Mouse (Mus musculus): ENCODE measurements around the gene Gm21974. TPM values are rescaled to one million over a fixed set of nuclear protein-coding genes. Genes with fewer than 3 reads are reported as not detected.
"Not testable (repeated sequence)": the region's sequence is repeated elsewhere in the genome, so short reads cannot be mapped to it uniquely, and the experiment has no call there.

Gene Gm21974
- polyA plus RNA-seq, 1 experiment from 2014 or later, result not detected

DNA sequence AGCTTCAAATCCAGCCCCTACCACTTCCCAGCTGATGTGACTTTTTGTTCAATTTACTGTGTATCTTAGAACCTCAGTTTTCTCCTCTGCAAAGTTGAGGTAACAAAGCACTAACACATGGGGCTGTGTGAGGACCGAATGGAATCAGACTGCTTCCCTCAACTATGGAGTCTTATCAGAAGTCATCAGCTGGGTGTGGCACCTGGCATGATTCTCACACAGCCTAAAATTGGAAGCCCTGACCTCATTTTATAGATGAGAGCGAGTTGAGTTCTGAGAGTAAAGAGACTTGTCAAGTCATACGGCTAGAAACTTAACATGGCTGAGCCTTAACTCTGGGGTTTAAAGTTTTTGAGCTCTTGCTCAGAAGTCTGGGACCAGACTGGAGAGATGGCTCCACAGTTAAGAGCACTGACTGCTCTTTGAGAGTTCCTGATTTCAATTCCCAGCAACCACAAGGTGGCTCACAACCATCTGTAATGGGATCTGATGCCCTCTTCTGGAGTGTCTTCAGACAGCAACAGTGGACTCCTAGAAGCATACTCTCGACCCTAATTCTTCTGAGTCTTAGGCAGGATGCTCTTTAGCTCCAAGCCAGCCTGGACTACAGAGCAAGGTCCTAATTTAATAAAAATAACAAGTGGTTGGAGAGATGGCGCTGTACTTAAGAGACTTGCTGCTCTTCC lies 25.0 kb downstream of the Gm21974 start:
- peaks cover 56% of the 10 kb centered on the region for H3K36me3 ChIP-seq (ENCODE audit: poor library complexity, severe bottlenecking)
- H3K27me3 ChIP-seq, result no peaks in the 10 kb centered on the region
- H3K27ac ChIP-seq, result no peak overlapping the region
- no peak for ATAC-seq
- H3K9ac ChIP-seq, result no peak overlapping the region
- no peaks in the 10 kb centered on the region for H3K9me3 ChIP-seq (replicated peaks)
- H3K4me3 ChIP-seq, result no peak overlapping the region
- H3K4me2 ChIP-seq, result no peak overlapping the region
- peaks cover 19% of the 10 kb centered on the region for H3K4me1 ChIP-seq
- 82% methylated on average over 5 of the region's 5 CpGs for WGBS

DNA sequence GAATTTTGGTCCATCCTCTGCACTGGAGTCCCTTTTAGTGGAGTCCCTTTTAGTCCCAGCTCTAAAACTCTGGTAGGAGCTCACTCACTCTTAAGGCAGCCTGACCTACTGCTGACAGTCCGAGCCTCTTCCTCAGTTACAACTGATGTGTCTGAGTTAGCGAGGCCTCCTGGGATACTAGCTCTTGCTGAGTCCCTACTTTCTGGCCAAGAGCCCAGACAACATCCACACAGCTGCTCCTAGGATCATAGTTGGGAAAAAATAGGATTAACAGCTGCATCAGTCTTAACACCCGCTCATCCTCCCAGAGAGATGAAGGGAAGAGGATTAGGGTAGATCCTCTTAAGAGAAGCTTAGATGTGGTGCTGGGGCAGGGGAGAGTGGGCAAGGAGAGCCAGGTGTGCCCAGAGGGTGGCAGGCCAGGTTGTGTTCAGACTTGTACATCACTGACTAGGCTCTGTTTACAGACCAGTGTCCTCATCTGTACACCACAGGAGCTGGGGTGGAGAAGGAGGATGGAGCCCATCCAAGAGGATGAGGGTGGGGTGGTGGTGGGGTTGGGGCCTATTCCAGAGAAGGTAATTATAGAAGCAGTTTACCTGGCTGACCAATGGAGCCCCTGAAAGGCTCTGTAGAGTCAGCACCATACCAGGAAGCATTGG lies 26.0 kb downstream of the Gm21974 start:
- H3K36me3 ChIP-seq (ENCODE audit: poor library complexity, severe bottlenecking), result peaks cover 66% of the 10 kb centered on the region
- peaks cover 15% of the 10 kb centered on the region for H3K4me1 ChIP-seq
- no peak overlapping the region for H3K4me3 ChIP-seq
- ATAC-seq, result no peak
- no peak overlapping the region for H3K4me2 ChIP-seq
- no peaks in the 10 kb centered on the region for H3K9me3 ChIP-seq (replicated peaks)
- H3K9ac ChIP-seq, result no peak overlapping the region
- 0 out of 2 replicates have a peak overlapping the region, but pooled peaks have one; percentile 44 for H3K27ac ChIP-seq
- 69% methylated on average over 3 of the region's 3 CpGs for WGBS
- no peaks in the 10 kb centered on the region for H3K27me3 ChIP-seq

DNA sequence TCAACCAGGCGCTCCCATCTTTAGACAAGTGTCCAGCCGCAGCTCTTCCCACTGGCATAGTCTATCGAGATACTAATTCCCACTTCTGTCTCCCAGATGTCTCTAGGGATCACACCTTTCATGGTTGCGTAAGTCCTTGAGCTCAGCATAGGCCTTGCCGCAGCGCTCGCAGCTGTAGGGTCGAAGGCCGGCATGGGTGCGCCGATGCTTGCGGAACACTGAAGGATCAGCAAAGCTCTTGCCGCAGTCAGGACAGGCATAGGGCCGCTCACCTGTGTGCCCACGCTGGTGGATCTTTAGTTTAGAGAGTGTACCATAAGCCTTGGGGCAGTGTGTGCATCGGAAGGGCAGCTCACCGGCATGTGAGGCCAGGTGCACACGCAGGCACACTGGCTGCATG lies 27.6 kb downstream of the Gm21974 start:
- H3K36me3 ChIP-seq (ENCODE audit: poor library complexity, severe bottlenecking), result peaks cover 64% of the 10 kb centered on the region
- no peak for ATAC-seq
- no peak overlapping the region for H3K4me2 ChIP-seq
- no peak overlapping the region for H3K4me3 ChIP-seq
- H3K27me3 ChIP-seq, result no peaks in the 10 kb centered on the region
- H3K9ac ChIP-seq, result no peak overlapping the region
- H3K9me3 ChIP-seq (replicated peaks), result no peaks in the 10 kb centered on the region
- no peaks in the 10 kb centered on the region for H3K4me1 ChIP-seq
- no peak overlapping the region for H3K27ac ChIP-seq
- WGBS, result 94% methylated on average over 18 of the region's 18 CpGs

DNA sequence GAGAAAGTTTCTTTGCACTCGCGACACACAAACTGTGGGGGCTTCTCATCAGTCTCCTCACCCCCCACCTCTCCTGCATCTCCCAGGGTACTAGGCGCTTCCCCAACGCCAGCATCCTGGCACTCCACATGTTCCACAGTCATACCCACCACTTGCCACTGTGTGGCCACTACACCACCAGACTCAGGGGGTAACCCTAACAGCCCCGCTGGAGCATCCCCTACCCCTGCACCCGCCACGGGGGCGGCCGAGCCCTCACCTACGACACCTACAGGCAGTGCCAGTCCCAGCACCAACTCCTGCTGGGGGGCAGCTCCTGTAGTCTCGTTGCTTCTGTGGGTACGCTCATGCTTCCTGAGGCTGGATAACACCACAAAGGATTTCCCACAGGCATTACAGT lies 28.8 kb downstream of the Gm21974 start:
- Histone ChIP-seq H3K9ac (no peak overlapping the region), H3K4me2 (no peak overlapping the region), H3K27me3 (no peaks in the 10 kb centered on the region), H3K27ac (no peak overlapping the region), H3K4me1 (no peaks in the 10 kb centered on the region), H3K4me3 (no peak overlapping the region), H3K36me3 (ENCODE audit: poor library complexity, severe bottlenecking) (peaks cover 60% of the 10 kb centered on the region), H3K9me3 (replicated peaks) (no peaks in the 10 kb centered on the region)
- WGBS, result 95% methylated on average over 12 of the region's 12 CpGs
- ATAC-seq, result 0 out of 2 replicates have a peak, but pooled peaks have one; percentile 30

GRCm38 (mm10) chr7:127858258-127858657 lies 37.0 kb downstream of the Gm21974 start:
- no peak overlapping the region for H3K4me3 ChIP-seq
- no peak overlapping the region for H3K9ac ChIP-seq
- H3K27me3 ChIP-seq, result no peaks in the 10 kb centered on the region
- H3K36me3 ChIP-seq (ENCODE audit: poor library complexity, severe bottlenecking), result 0 out of 2 replicates have a peak, but pooled peaks cover 4% of the 10 kb centered on the region
- ATAC-seq, result no peak
- H3K4me1 ChIP-seq, result no peaks in the 10 kb centered on the region
- no peak overlapping the region for H3K27ac ChIP-seq
- no peak overlapping the region for H3K4me2 ChIP-seq
- WGBS, result 94% methylated on average over 6 of the region's 6 CpGs
- no peaks in the 10 kb centered on the region for H3K9me3 ChIP-seq (replicated peaks)

DNA sequence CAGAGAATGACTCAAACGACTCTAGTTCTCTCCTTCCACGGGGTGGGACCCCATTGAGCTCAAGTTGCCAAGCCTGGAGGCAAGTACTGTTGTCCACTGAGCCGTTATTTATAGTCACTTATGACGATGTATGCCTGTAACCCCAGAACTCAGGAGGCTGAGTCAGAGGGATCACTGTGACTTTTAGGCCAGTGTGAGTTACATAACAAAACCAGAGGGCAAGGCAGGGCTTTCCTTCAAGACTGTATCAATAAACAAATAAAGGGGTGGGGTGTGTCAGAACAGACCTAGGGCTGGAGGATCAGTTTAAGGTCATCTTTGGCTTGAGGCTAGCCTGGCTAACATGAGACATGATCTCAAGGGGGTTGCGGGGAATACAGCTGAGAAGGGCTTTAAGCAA lies 44.3 kb downstream of the Gm21974 start:
- Histone ChIP-seq H3K27me3 (no peaks in the 10 kb centered on the region), H3K36me3 (ENCODE audit: poor library complexity, severe bottlenecking) (peaks cover 3% of the 10 kb centered on the region; the same call in 1 of the 2 replicates), H3K4me3 (no peak overlapping the region), H3K4me1 (no peaks in the 10 kb centered on the region), H3K9me3 (replicated peaks) (no peaks in the 10 kb centered on the region), H3K4me2 (no peak overlapping the region), H3K9ac (no peak overlapping the region), H3K27ac (no peak overlapping the region)
- ATAC-seq, result no peak
- WGBS, result 77% methylated on average over 5 of the region's 5 CpGs

DNA sequence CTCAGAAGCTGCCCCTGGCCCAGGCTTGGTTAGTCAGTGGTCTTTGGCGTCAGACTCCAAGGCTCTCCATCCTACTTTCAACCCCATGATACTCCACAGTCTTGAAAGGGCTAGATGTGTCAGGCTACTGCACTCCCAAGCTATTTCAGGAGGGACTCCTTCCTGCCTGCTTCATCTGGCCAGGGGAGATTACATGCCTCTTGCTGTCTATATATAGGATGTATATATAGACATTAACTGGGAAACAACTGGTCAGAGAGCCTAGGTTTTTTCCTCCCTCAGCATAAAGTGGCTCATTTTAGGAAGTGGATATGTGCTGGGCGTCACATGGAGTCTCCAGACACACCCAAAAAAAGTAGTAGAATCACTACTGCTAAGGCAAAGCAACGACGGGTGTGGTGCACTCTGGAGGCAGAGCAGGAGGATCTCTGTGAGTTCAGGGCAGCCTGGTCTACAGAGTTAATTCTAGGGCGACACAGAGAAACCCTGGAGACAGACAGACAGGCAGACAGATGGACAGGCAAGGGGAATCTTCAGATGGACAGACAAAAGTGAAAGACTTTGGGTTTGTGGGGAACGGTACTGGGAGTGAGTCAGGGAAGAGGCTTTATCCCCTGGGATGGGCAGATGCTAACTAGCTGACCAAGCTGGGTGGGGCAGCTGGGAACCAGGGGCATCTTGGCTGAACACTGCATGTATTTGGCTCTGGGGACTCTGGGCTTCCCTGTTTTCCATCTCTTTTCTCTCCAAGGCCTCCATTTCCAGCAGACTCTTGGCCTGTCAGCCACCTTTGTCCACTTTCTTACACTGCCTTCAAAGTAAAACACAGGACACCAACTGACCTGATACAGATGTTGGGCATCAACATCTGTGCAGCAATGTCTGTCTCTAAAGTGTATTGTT lies 45.0 kb downstream of the Gm21974 start:
- H3K4me1 ChIP-seq, result no peaks in the 10 kb centered on the region
- no peak overlapping the region for H3K9ac ChIP-seq
- H3K27me3 ChIP-seq, result no peaks in the 10 kb centered on the region
- no peak for ATAC-seq
- H3K27ac ChIP-seq, result no peak overlapping the region
- H3K4me2 ChIP-seq, result no peak overlapping the region
- 80% methylated on average over 6 of the region's 6 CpGs for WGBS
- H3K4me3 ChIP-seq, result no peak overlapping the region
- no peaks in the 10 kb centered on the region for H3K9me3 ChIP-seq (replicated peaks)
- H3K36me3 ChIP-seq (ENCODE audit: poor library complexity, severe bottlenecking), result peaks cover 3% of the 10 kb centered on the region; the same call in 1 of the 2 replicates

- H3K4me1 ChIP-seq, result peaks cover 13% of the 10 kb centered on the region
- H3K4me3 ChIP-seq, result peak overlapping the region; percentile 68
- H3K36me3 ChIP-seq (ENCODE audit: poor library complexity, severe bottlenecking), result 0 out of 2 replicates have a peak, but pooled peaks cover 2% of the 10 kb centered on the region
- under 1% methylated on average over 40 of the region's 40 CpGs for WGBS
- H3K27me3 ChIP-seq, result no peaks in the 10 kb centered on the region
- ATAC-seq, result peak; percentile 60
- peak overlapping the region; percentile 88 for H3K27ac ChIP-seq
- H3K4me2 ChIP-seq, result peak overlapping the region; percentile 99
- no peaks in the 10 kb centered on the region for H3K9me3 ChIP-seq (replicated peaks)
- peak overlapping the region; percentile 71 for H3K9ac ChIP-seq
Observed at GRCm38 (mm10) chr7:127842001-127842718, 53.1 kb downstream of the Gm21974 start.

- peak overlapping the region; percentile 88 for H3K27ac ChIP-seq
- peak overlapping the region; percentile 71 for H3K9ac ChIP-seq
- peak; percentile 95 for ATAC-seq
- 0% methylated on average over 37 of the region's 46 CpGs for WGBS
- H3K36me3 ChIP-seq (ENCODE audit: poor library complexity, severe bottlenecking), result 0 out of 2 replicates have a peak, but pooled peaks cover 2% of the 10 kb centered on the region
- peaks cover 13% of the 10 kb centered on the region for H3K4me1 ChIP-seq
- H3K27me3 ChIP-seq, result no peaks in the 10 kb centered on the region
- peak overlapping the region; percentile 68 for H3K4me3 ChIP-seq
- no peaks in the 10 kb centered on the region for H3K9me3 ChIP-seq (replicated peaks)
- H3K4me2 ChIP-seq, result peak overlapping the region; percentile 99
Observed at GRCm38 (mm10) chr7:127841340-127842000, 53.8 kb downstream of the Gm21974 start.

GRCm38 (mm10) chr7:127840886-127841285 lies 54.4 kb downstream of the Gm21974 start:
- H3K27me3 ChIP-seq, result no peaks in the 10 kb centered on the region
- ATAC-seq, result peak; percentile 26
- no peaks in the 10 kb centered on the region for H3K9me3 ChIP-seq (replicated peaks)

GRCm38 (mm10) chr7:127840031-127840430 lies 55.2 kb downstream of the Gm21974 start:
- not testable (repeated sequence) for ATAC-seq

More at GRCm38 (mm10) chr7:127840886-127841285, 54.4 kb downstream of the Gm21974 start:
- Histone ChIP-seq H3K9ac (peak overlapping the region; percentile 71), H3K27ac (peak overlapping the region; percentile 88), H3K4me1 (peaks cover 13% of the 10 kb centered on the region), H3K4me2 (peak overlapping the region; percentile 99), H3K4me3 (peak overlapping the region; percentile 68), H3K36me3 (ENCODE audit: poor library complexity, severe bottlenecking) (0 out of 2 replicates have a peak, but pooled peaks cover 2% of the 10 kb centered on the region)
- WGBS, result 2% methylated on average over 15 of the region's 15 CpGs

More at GRCm38 (mm10) chr7:127840031-127840430, 55.2 kb downstream of the Gm21974 start:
- H3K9ac ChIP-seq; H3K27me3 ChIP-seq; H3K36me3 ChIP-seq (ENCODE audit: poor library complexity, severe bottlenecking); H3K27ac ChIP-seq; H3K9me3 ChIP-seq (replicated peaks); H3K4me3 ChIP-seq; H3K4me2 ChIP-seq: not testable (repeated sequence)
- H3K4me1 ChIP-seq, result peaks cover 13% of the 10 kb centered on the region
- 70% methylated on average over 2 of the region's 2 CpGs for WGBS

All from forebrain, embryonic 13.5 days (tissue).